Mouse (Mus musculus): ENCODE results near the gene Dnajb6. TPM values are rescaled to one million over a fixed set of nuclear protein-coding genes. Genes with fewer than 3 reads are reported as not detected.
A peak's percentile ranks its signal among the peaks of the same experiment; 100 is the strongest.

Gene Dnajb6
- polyA plus RNA-seq, 1 experiment from 2014 or later = 181 TPM

DNA sequence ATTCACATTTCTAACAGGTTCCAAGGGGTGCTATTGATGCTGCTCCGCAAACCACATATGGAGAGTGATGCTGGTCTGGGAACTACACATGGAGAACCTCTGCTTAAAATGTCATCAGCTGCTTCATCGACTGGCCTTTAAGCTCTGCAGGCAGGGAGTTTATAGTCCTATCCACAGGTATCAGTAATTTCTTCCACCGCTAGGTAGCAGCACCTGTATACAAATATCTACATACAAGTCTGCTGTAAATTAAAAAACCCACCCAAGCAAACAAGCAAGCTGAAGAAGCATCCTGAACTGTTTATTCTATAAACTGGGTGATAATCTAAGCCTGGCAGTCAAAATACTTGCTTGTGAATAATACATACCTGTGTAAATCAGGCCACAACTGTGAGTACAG, 89.3 kb downstream of the Dnajb6 start:
- no peaks in the 10 kb centered on the region for H3K9me3 ChIP-seq
- peaks cover 8% of the 10 kb centered on the region; the same call in 1 of the 2 replicates for H3K4me1 ChIP-seq
- DNase-seq (ENCODE audit: low spot score) = peak; percentile 17
- H3K27ac ChIP-seq (replicated peaks) = no peak overlapping the region
- H3K27me3 ChIP-seq (replicated peaks; ENCODE audit: low read depth, poor library complexity, severe bottlenecking) = no peaks in the 10 kb centered on the region
- no peak overlapping the region for H3K4me3 ChIP-seq
- no peaks in the 10 kb centered on the region for H3K36me3 ChIP-seq (replicated peaks)
- WGBS = 44% methylated on average over 3 of the region's 3 CpGs

DNA sequence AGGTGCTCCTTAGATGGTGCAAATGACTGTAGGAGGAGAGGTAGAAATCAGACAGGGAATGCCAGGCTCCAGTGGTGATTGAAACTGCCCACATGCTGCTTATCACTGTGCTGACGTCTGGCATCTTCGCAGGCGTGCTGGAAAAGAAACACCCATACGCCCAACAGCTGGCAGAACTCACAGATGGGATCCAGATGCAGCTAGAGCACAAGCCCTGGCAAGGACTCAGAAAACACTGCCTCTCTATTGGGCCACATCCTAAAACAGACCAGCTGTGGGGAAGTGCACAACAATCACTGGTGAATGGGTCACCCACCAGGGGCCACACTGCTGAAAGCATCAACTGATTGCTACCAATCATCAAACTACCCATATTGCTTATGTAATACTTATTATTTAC, 91.3 kb downstream of the Dnajb6 start:
- peak; percentile 54 for DNase-seq (ENCODE audit: low spot score)
- WGBS = 40% methylated on average over 4 of the region's 4 CpGs
- H3K36me3 ChIP-seq (replicated peaks) = no peaks in the 10 kb centered on the region
- peaks cover 8% of the 10 kb centered on the region; the same call in 1 of the 2 replicates for H3K4me1 ChIP-seq
- H3K9me3 ChIP-seq = no peaks in the 10 kb centered on the region
- H3K27ac ChIP-seq (replicated peaks) = no peak overlapping the region
- H3K27me3 ChIP-seq (replicated peaks; ENCODE audit: low read depth, poor library complexity, severe bottlenecking) = no peaks in the 10 kb centered on the region
- no peak overlapping the region for H3K4me3 ChIP-seq

DNA sequence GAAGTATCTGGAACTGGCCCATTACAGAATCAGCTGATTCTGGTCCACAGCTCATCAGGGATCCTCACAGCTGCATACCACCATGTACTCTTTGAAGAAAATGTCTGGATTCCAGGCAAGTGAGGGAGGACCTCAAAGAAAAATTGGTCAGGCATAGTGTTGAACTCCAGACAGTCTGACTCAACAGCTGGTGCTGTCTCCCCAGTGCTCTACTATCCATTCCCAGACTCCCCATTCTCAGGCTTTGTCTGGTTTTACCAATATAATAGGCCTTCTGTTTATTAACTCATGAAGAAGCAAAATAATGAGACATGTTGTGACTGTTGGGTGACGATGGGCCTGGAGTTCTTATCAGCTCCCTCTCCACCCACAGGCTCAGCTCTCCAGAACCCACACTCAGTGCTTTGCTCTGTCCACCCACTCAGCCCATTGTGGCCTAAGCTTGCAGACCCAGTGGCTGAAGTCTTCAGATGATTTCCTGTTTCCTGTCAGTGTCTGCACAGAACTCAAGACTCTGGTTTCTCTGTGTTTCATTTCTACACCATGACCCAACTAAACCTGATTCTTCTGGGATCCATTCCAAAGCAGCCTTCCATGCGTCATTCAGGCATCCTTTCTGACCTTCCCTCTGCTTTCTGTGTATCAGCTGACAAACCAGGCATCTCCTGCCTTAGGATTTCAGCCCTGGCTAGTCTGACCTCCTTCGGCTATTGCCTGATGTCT, 107.1 kb downstream of the Dnajb6 start:
- no peak overlapping the region for H3K4me3 ChIP-seq
- H3K36me3 ChIP-seq (replicated peaks) = no peaks in the 10 kb centered on the region
- H3K4me1 ChIP-seq = no peaks in the 10 kb centered on the region
- no peak for DNase-seq (ENCODE audit: low spot score)
- no peaks in the 10 kb centered on the region for H3K27me3 ChIP-seq (replicated peaks; ENCODE audit: low read depth, poor library complexity, severe bottlenecking)
- no peak overlapping the region for H3K27ac ChIP-seq (replicated peaks)
- H3K9me3 ChIP-seq = no peaks in the 10 kb centered on the region
- WGBS = 76% methylated on average over 3 of the region's 3 CpGs

DNA sequence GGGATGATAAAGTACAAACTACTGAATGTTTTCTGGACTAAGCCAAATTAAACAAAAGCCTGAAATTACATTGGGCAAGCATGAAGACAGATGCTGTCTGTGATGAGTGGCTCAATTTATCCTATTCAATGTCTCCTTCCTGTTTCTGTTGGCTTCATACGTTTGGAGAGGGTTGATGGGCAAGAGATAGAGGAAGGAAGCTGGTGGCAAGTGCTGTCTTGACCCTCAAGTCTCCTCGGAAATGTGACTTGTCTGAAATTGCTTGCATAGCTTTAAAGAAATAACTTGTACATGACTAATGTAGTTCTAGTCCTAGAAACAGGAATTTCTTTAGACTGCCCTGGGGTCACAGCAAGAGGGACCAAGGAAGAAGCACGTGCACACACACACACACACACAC, 109.5 kb downstream of the Dnajb6 start:
- WGBS = 73% methylated on average over 3 of the region's 3 CpGs
- H3K4me1 ChIP-seq = no peaks in the 10 kb centered on the region
- H3K27me3 ChIP-seq (replicated peaks; ENCODE audit: low read depth, poor library complexity, severe bottlenecking) = no peaks in the 10 kb centered on the region
- no peak for DNase-seq (ENCODE audit: low spot score)
- H3K36me3 ChIP-seq (replicated peaks) = no peaks in the 10 kb centered on the region
- H3K4me3 ChIP-seq = no peak overlapping the region
- H3K27ac ChIP-seq (replicated peaks) = no peak overlapping the region
- no peaks in the 10 kb centered on the region for H3K9me3 ChIP-seq

DNA sequence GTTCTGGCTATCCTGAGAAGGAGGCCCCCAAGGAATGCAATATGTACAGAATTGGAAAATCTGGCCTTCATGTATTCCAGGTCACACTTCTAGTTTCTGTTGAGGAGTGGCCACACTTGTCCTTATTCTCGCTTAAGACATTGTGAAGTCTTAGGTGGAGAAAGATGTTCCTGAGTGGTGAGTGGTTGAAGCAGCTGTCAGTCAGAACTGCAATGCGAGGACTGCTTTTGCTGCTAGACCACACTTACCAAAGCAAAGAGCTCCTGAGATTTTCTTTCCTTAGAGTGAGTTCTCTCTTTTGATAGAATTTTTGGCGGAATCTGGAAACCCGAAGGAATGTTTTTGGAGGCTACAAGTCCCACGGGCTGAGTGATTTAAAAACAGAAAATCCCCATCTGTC, 112.0 kb downstream of the Dnajb6 start:
- WGBS = 88% methylated on average over 5 of the region's 5 CpGs
- Histone ChIP-seq H3K9me3 (no peaks in the 10 kb centered on the region), H3K27me3 (replicated peaks; ENCODE audit: low read depth, poor library complexity, severe bottlenecking) (no peaks in the 10 kb centered on the region), H3K36me3 (replicated peaks) (no peaks in the 10 kb centered on the region), H3K4me3 (no peak overlapping the region), H3K4me1 (no peaks in the 10 kb centered on the region), H3K27ac (replicated peaks) (no peak overlapping the region)
- no peak for DNase-seq (ENCODE audit: low spot score)

DNA sequence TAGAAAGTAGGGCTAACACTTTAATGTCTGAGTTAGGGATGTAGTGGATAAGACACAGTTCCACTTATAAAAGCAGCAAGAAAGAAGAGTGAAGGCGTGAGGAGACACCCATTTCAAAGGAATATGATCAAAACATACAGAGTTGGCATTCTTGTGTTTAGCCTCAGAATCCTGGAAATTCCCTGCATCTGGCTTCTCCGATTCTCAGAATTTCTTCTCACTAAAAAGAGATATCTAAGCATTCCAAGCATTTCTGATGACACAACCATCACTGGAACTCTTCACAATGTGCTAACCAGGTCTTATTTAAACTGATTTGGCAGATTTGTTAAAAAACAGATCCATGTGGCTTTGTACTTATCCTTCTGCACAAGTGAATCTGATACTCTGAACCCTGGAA, 112.6 kb downstream of the Dnajb6 start:
- Histone ChIP-seq H3K27me3 (replicated peaks; ENCODE audit: low read depth, poor library complexity, severe bottlenecking) (no peaks in the 10 kb centered on the region), H3K4me3 (no peak overlapping the region), H3K4me1 (no peaks in the 10 kb centered on the region), H3K36me3 (replicated peaks) (no peaks in the 10 kb centered on the region), H3K9me3 (no peaks in the 10 kb centered on the region), H3K27ac (replicated peaks) (no peak overlapping the region)
- DNase-seq (ENCODE audit: low spot score) = no peak
- WGBS = 87% methylated on average over 2 of the region's 2 CpGs

DNA sequence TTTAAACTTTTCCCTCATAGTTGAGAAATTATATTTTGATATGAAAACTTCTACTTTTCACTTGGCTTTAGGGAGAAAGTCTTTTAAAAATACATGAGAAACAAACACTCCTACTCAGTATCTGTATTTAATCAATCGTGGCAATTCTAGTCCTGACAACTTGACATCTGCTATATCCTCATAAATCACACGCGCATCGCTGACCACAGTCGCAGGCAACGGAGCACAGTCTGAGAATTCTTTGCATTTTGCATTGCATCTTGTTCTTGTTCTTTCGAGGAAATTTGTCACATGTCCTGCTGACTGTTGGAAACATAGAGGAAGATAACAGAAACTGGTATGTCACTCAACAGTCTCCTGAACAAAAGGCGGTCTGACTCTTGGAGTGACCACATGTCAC, 116.9 kb downstream of the Dnajb6 start:
- no peaks in the 10 kb centered on the region for H3K9me3 ChIP-seq
- H3K27ac ChIP-seq (replicated peaks) = no peak overlapping the region
- H3K4me3 ChIP-seq = no peak overlapping the region
- no peaks in the 10 kb centered on the region for H3K27me3 ChIP-seq (replicated peaks; ENCODE audit: low read depth, poor library complexity, severe bottlenecking)
- no peak for DNase-seq (ENCODE audit: low spot score)
- no peaks in the 10 kb centered on the region for H3K4me1 ChIP-seq
- WGBS = 79% methylated on average over 8 of the region's 8 CpGs
- H3K36me3 ChIP-seq (replicated peaks) = no peaks in the 10 kb centered on the region

DNA sequence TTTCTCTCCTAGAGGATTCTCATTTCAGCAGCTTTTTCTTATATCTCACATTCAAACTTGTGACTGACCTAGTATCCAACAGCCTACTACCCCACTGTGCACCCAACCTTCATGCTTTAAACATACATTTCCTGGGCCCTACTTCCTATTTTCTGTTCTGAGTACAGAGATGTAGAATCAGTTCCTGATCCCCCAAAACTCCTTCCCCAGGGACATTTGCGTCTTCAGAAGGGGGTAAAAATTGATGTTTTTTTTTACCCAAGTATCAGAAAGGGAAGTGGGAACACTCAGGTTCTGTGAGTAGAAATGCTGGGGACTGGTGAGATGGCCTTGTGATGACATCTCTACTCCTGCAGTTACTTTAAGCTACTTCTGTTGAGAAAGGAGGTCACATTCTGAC, 117.5 kb downstream of the Dnajb6 start:
- no peaks in the 10 kb centered on the region for H3K27me3 ChIP-seq (replicated peaks; ENCODE audit: low read depth, poor library complexity, severe bottlenecking)
- no peak overlapping the region for H3K27ac ChIP-seq (replicated peaks)
- 83% methylated on average over 1 of the region's 1 CpGs for WGBS
- no peaks in the 10 kb centered on the region for H3K36me3 ChIP-seq (replicated peaks)
- DNase-seq (ENCODE audit: low spot score) = no peak
- H3K9me3 ChIP-seq = no peaks in the 10 kb centered on the region
- no peak overlapping the region for H3K4me3 ChIP-seq
- H3K4me1 ChIP-seq = no peaks in the 10 kb centered on the region

DNA sequence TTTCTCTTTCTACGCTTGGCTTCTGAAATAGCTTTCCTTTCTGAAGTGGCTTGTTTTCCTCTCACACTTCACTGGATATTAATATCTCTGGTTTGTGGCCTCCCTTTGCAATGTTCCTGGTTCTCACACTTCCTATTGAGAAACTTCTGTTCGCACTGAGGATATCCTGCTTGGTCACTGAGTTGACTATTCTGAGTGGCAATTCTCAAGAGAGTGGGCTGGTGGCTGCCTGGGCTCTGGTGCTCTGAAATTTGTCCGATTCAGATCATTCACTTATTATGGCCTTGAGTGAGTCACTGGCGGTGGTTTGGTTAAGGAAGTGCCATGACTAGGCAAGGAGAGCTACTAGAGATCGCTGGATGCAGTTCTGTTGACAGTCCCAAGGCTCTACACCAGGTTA, 118.9 kb downstream of the Dnajb6 start:
- Histone ChIP-seq H3K9me3 (no peaks in the 10 kb centered on the region), H3K27me3 (replicated peaks; ENCODE audit: low read depth, poor library complexity, severe bottlenecking) (no peaks in the 10 kb centered on the region), H3K4me3 (no peak overlapping the region), H3K27ac (replicated peaks) (no peak overlapping the region), H3K4me1 (no peaks in the 10 kb centered on the region), H3K36me3 (replicated peaks) (no peaks in the 10 kb centered on the region)
- WGBS = 87% methylated on average over 5 of the region's 5 CpGs
- DNase-seq (ENCODE audit: low spot score) = no peak

DNA sequence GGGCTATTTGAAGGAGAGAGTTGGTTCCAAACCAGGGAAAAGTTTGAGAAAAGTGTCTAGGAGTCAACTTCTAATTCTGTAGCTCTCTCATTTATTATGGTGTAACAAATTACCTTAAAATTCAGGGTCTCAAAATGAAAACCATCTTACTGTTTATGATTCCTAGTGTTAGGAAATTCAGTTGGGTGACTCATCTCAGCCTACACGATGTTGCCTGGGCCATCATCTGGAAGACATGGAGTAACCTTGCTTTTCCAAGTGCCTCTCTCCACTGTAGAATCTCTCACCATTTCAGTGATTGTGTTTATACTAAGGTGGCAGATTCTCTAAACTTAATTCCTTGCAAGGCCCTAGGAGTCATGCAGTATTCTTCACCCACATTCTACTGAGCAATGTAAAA, 119.5 kb downstream of the Dnajb6 start:
- 88% methylated on average over 1 of the region's 1 CpGs for WGBS
- H3K9me3 ChIP-seq = no peaks in the 10 kb centered on the region
- DNase-seq (ENCODE audit: low spot score) = no peak
- H3K4me3 ChIP-seq = no peak overlapping the region
- H3K36me3 ChIP-seq (replicated peaks) = no peaks in the 10 kb centered on the region
- no peak overlapping the region for H3K27ac ChIP-seq (replicated peaks)
- no peaks in the 10 kb centered on the region for H3K27me3 ChIP-seq (replicated peaks; ENCODE audit: low read depth, poor library complexity, severe bottlenecking)
- H3K4me1 ChIP-seq = no peaks in the 10 kb centered on the region

DNA sequence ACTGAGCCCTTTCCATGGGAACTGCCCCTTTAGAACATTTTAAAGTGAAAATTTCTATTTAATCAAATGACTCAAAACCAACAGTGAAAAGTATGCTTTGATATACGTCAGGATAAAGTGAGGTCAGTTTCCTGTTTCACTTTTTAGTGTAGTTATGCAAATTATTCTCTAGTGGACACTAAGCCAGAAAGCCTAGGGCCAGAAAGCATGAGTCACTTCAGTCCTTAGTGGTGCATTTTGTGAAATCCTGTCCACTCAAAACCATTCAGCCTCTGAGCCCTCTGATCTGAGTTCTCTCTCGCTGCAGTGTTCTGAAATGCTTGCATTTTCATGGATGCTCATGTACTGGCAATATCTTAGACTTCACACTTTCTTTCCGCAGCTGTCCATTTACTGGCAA, 126.0 kb downstream of the Dnajb6 start:
- no peaks in the 10 kb centered on the region for H3K27me3 ChIP-seq (replicated peaks; ENCODE audit: low read depth, poor library complexity, severe bottlenecking)
- H3K27ac ChIP-seq (replicated peaks) = no peak overlapping the region
- 81% methylated on average over 3 of the region's 3 CpGs for WGBS
- no peaks in the 10 kb centered on the region; the same call in 1 of the 2 replicates for H3K4me1 ChIP-seq
- H3K4me3 ChIP-seq = no peak overlapping the region
- H3K9me3 ChIP-seq = no peaks in the 10 kb centered on the region
- H3K36me3 ChIP-seq (replicated peaks) = no peaks in the 10 kb centered on the region
- no peak for DNase-seq (ENCODE audit: low spot score)

DNA sequence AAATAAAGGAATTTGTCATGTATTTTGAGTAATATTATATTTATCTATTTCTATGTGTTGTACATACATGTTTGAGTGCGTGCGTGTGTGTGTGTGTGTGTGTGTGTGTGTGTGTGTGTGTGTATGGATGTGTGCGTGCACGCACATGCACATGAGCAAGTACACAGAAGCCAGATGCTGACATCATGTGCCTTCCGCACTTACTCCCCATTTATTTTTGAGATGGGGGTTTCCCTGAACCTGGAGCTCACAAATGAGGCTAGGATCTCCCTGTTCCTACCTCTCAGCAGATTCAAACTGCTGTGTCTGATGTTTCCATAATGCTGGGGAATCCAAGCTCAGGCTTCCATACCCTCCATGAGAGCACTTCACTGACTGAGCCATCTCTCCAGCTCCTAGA, 126.9 kb downstream of the Dnajb6 start:
- Histone ChIP-seq H3K27me3 (replicated peaks; ENCODE audit: low read depth, poor library complexity, severe bottlenecking) (no peaks in the 10 kb centered on the region), H3K9me3 (no peaks in the 10 kb centered on the region), H3K36me3 (replicated peaks) (no peaks in the 10 kb centered on the region), H3K4me1 (no peaks in the 10 kb centered on the region; the same call in 1 of the 2 replicates), H3K4me3 (no peak overlapping the region), H3K27ac (replicated peaks) (no peak overlapping the region)
- DNase-seq (ENCODE audit: low spot score) = no peak
- WGBS = 89% methylated on average over 5 of the region's 5 CpGs

DNA sequence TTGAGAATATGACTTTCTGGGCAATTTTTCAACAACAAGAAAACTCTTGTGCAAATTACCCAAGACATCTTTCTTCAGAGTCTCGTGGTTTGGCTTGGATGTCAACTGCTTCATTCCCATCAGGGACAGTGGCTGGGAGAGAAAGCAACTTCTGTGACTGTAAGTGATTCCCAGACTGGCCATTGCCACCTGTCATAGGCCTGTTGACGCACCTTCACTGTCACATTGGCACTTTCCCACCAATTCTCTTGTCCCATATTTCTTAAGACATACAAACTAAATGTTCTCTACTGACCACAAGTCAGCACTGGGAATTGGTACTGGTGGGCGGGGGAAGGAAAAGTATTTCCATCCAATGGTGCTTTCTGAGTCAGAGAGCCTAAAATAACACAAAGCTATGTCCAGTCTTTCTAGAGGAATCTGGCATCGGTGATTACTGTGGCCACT, 128.8 kb downstream of the Dnajb6 start:
- 85% methylated on average over 4 of the region's 4 CpGs for WGBS
- DNase-seq (ENCODE audit: low spot score) = no peak
- H3K4me3 ChIP-seq = no peak overlapping the region
- no peak overlapping the region for H3K27ac ChIP-seq (replicated peaks)
- no peaks in the 10 kb centered on the region for H3K36me3 ChIP-seq (replicated peaks)
- H3K9me3 ChIP-seq = no peaks in the 10 kb centered on the region
- H3K4me1 ChIP-seq = no peaks in the 10 kb centered on the region; the same call in 1 of the 2 replicates
- H3K27me3 ChIP-seq (replicated peaks; ENCODE audit: low read depth, poor library complexity, severe bottlenecking) = no peaks in the 10 kb centered on the region
